Mouse (Mus musculus): ENCODE measurements around the gene Pparg.

Pparg gene

DNA sequence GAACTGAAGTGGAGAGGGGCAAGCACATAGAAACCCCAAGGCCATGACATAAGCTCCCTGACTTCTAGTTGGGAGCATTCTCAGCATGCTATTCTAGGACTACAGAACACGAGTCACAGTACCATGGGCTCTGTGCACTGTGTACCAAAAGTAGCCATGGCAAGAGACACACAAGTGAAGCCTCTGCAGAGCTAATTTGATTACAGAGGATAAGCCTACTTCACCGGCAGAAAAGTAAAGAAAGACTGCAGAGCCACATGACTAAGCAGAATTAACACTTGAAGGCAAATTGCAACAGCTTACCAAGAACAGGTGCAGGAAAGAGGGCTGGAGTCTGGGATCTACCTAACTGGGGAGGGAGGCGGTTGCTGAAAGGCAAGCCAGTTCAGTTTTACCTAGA lies 103.9 kb downstream of the Pparg start:
- no peak for DNase-seq

DNA sequence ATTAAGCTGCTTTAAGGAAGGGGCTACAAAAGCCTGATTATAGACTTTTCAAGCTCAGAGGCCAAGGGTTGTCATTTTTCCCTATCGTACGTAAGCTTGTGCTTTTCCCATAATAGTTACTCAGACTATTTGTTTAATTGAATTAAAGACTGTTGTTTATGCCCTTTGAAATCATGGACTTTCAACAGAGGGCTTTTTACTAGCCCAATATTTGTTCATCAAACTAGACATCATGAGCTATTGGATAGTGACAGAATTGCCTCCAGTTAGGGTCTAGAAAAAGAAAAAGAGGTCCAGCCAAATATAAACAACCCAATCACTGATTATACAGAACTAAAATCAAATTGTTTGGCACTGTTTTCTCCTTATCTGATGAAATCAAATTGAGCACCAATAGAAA lies 104.7 kb downstream of the Pparg start:
- DNase-seq: no peak

DNA sequence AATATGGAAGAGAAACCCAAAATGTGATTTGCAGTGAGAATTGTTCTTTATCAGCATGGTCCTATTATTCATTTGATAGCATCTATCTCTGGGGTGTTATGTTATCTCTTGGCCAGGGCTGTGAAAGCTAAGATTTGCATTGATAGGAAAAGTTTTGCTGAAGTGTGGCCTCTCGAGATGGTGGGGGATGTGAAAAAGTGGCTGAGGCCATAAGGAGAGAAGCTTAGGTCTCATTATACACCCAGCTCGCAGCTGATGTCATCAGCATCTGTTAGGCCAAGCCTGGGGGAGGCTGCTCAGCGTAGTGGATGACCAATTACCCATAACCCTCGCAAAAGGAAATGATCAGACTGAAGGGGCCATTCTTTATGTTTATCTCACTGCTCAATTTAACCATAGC lies 105.1 kb downstream of the Pparg start:
- no peak for DNase-seq

DNA sequence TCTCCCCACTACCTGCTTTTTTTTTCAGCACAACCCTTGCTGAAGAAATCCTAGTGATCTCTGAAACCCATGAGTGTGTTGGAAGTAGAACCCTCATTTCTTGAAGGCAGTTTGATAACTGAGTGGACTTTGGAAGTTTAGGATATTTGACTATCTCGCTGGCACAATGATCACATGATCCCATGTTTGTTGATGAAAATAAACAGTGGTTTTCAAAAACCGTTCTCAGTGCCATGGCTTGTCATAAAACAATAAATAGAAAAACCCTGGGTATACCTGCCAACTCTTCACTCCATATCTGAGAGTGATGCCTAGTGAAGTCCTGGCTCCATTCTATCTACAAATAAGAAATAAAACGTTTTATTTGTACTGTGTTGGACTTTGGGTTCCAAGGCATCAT lies 105.8 kb downstream of the Pparg start:
- no peak for DNase-seq

DNA sequence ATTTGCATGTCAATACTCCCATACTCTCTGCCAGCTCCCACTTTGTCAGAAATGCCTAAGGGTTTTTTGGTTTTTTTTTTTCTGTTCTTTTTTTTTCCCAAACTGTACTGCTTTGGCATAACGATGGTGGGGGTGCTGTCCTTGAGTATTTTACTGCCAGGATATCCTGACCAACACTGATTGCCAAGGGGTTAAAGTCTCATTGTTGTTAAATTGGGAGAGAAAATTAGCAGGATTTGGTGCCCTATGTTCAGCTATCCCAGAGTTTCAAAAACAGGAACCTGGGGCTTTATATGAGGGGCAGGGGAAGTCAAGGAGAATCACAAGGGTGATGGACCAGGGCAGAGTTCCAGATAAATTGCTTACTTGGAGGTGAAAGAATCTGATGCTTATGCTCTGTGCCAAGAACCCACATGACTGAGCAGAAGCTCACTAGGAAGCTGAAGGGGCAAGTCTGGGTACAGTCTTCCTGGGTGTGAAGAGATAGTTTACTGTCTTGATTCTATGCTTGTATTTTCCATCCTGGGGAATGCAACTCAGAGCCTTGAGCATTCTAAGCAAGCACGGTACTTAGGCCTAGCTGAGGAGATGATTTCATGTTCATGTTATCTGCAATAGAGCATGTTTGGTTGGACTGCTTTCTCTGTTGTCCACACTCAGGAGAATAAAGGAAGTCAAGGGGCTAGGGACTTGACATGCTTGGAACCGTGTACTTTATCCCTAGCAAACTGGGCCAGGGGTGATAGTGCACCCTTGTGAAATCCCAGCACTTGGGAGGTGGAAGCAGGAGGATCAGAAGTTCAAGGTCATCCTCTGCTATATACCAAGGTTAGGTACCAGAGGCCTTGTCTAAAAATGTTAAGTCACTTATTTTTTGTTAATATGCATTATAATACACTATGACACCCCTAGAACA lies 109.2 kb downstream of the Pparg start:
- no peak for DNase-seq

DNA sequence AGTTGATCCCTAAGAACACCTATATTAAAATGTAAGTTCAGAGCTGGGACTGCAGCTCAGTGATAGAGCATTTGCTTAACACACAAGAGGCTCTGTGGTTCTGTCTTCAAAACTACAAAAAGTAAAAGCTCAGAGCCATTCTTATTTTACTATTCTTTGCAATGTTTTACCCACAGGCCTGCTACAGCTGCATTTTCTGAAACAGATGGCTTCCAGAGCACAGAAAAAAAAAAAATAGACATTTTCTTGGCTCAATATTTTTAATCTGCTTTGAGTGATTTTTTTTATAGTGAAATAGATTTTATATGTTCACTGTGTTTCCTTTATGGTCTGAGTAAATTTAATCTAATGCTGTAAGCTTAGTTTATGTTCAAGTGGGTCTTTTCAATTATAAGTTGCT lies 111.2 kb downstream of the Pparg start:
- DNase-seq: no peak

DNA sequence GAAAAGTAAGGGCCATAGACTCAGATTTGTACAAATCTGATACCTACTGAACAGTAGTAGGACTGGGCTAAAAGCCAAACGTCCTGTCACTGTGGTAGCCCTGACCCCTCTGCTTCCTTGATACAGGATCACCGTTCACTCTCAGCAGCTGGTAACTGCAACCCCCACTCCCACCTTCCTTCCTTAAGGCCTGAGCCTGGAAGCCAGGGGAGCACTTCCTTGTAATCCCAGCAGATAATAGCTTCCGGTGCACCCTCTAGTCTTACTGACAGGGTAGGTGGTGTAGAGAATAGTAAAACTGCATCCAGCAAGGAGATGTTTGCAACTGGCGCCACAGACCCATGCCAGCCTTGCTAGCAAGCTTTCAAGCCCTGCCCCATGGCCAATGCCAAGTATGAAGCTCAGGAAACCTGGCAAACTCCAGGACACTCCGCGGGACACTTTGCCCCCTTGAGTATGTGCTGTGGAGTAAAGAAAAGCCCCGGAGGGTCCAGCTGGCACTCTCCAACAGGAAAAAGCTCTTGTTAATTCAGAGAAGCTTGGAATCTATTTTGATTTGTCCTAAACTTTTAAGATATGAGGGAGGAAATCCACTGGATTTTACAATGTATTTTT lies 116.4 kb downstream of the Pparg start:
- DNase-seq: no peak

DNA sequence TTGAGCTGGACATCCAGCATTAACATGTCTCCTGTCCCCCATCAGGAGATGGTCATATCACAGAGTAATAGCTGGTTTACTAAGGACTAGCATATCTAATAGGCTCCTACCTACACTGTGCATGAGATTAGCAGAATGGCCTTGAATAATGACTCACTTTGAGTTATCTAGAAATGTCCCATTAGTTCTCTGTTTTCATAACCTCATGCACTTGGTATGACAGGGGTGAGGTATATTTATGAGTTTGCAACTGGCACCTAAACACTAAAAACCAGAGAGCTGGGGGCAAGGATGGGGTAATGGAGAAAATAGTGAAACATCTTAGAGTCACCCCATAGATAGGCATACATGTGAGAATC lies 119.2 kb downstream of the Pparg start:
- no peak for DNase-seq

DNA sequence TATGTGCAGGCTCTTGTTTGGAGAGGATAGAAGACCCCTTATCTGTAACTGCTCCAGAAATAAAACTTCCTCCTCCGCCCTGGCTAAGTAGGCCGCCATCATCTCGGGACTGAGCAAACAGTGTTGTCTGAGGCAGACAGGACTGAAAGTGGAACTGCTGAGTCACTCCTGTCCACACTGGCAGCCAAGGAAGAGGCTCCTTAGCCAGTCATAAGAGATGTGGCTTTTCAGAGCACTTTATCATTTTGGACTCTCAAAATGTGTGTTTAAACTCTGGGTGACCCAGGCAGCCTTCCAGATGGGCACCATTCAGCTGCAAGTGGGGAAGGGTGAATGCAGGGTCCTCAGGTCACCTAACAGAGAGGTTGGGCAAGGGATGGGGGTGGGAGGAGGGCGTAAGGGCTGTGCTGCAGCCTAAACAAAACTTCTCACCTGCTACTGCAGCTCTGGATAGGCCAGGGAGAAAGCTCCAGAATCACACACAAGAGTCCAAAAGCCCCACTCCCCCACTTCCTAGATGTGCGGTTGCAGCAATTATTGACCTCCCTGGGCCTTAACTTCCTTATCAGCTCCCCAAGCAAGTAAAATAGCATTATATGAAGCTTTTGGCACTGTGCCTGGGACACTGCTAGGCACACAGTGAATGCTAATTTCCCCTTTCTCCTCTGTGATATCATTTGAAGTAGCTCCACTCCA lies 119.7 kb downstream of the Pparg start:
- DNase-seq: no peak

DNA sequence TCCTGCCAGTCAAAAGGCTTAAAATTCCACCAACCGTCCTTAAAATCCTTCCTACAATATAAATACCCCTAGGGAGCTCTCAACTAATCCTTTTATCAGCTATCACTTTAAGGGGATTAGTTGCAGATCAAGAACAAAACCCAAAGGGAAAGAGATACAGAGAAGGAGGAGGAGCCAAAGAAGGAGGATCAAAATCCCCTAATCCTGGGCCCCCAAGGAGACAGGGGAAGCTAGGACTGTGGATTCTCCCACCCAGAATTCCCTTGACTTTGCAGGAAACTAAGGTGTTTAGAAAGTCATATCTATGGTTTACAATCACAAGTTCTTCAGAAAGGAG lies 120.2 kb downstream of the Pparg start:
- DNase-seq: no peak

DNA sequence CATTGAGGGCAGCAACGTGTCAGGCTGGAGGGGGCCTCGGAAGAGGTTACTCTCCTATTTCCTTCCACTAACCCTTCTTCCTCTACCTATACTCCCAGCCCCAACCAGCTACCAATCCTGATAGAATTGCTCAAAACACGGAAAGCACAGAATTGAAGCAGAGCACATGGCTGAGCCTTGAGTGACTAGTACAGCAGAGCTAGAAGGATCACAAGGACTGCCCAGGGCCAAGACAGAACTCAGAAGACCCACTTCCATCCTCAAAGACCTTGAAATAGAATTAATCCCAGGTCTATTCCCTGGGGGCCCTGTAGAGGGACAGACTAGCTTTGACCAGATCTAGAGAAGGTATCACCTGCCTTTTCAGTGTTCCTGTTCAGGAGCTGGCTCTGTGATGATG lies 120.9 kb downstream of the Pparg start:
- no peak for DNase-seq

DNA sequence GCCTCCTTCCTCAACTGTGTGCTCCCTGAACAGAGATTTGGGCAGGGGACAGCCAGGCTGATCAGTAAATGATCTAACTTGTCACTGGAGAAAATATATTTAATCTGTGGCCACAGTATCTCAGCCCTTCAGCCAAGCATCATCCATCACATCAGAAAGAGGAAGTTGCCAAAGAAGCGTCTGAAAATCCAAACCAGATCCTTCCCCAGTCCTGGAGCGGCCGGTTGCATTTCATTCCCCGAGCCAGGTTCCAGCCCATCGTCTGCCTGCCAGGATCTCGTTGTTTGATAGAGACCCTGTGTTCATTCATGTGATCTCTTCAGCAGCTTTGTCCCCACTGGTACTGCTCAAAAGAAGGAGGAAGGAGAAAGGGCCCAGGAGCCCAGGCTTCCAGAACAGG lies 124.9 kb downstream of the Pparg start:
- DNase-seq: no peak

DNA sequence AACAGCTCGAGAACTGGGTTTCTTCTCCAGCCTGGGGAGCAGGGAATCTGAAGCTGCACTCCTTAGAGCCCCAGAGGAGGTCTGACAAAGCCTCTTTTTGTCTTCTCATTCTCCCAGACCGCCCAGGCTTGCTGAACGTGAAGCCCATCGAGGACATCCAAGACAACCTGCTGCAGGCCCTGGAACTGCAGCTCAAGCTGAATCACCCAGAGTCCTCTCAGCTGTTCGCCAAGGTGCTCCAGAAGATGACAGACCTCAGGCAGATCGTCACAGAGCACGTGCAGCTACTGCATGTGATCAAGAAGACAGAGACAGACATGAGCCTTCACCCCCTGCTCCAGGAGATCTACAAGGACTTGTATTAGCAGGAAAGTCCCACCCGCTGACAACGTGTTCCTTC lies 129.1 kb downstream of the Pparg start:
- DNase-seq: no peak

DNA sequence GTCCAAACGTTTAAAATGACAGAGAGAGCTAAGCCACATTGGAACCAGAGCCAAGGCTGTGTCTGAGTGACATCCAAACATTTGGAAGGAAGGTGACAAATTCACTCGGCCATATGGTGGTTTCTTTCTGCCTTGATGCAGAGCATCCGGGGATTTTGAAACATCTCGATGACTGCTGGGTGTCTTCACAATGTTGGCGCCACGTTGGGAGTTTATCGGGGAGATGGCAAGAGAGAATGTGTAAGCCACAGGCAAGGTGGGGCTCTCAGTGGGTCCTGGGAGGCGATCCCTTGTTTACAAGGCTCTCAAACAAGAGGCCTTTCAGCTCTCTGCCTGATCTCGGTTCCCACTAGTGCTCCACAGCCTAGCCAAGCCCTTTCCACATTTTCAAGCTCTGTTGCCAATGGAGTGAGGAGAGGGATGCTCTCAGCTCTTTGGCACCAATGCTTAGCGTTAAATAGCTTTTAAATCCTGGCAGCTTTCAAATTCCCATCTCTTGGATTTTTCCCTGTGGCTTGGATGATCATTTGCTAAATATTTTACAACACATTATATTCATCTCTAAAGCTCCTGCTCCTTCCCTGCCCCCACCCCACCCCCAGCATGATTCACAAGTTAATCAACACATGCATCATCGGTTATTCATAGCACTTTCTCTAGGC lies 132.3 kb downstream of the Pparg start:
- DNase-seq: no peak

DNA sequence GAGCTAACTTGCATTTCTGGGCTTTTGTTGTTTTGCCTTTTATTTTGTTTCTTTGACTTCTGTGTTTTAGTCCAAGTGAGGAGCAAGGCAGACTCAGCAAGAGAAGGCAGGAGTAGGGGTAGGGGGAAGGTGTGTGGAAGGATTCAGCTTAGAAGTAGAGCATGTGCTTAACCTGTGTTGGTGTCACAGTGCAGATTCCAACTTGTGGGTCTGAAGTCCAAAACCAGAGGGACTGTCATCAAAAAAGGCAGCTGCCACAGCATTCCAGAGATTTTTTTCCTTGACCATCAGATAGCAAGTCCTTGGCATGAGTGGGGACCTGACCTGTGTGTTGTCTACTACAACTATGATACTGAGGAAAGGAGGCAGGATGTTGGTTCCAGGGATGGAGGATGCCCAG lies 133.1 kb downstream of the Pparg start:
- DNase-seq: no peak

DNA sequence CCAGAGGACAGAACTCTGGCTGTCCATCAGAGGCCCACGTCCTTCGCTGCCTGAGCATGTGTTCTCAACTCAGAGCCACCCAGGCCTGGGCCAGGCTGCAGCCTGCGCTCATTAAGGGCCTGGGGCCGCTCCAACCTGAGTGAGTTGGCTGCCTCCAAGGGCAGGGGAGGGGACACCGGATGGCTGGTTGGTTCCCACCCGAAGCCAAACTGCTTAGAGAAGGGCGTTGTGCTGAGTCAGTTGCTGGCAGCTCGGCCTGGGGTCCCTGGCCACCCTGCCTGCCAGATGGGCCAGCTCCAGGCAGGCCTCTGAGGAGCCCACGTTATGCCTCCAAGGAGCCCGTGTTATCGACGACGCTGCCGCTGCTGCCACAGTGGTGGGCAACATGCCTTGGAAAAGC lies 138.8 kb downstream of the Pparg start:
- DNase-seq: no peak

DNA sequence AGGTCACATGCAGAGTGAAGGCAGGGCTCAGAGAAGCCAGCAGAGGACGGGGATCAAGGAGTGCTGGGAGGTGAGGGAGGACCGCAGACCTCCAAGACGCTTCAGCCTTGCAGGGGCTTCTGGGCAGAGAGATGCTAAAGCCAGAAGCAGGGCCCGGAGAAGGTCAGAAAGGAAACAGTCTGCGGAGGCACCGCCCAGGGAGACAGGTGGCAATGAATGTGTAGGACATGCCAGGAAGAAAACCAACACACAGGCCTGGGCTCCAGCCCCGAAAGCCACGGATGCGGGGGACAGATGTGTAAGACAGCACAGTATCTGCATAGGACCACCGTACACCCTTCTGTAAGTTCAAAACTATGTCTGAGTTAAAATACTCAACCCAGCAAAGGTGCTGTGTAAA lies 139.5 kb downstream of the Pparg start:
- DNase-seq: no peak

DNA sequence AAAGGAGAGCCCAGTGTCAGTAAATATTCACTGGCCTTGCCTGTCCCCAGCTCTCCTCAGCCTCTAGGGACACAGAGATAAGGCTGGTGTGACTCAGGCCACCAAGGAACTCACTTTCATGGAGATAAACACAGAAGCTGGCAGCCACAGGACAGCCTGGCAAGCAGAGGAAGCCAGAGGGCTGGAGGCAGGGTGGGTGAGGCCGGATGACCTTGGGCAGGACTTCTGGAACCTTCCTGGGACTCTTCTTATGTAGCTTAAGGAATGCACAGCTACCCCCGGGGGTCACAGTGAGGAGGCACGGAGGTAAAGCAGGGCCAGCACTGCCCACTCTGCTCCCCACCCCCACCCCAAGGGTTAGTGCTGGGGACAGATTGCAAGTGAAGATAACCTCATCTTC lies 140.4 kb downstream of the Pparg start:
- no peak for DNase-seq

DNA sequence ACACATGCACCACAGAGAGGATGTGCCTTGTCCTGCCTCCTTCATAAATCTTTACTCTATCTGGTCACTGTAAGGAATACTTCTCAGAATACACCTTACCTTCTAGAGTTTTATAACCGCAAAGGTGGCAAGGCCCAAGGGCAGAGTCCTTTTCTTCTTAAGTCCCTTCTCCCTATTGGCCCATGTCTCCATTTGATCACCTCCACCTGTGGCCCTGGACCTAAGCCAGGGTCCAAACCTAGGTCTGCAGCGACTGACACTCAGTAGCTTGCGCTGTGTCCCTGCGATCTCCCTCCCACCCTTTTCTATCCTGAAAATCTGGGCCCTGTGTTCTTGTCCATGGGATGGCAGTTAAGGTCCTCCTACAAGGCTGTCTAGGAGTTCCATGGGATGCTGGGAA lies 142.3 kb downstream of the Pparg start:
- DNase-seq: no peak

DNA sequence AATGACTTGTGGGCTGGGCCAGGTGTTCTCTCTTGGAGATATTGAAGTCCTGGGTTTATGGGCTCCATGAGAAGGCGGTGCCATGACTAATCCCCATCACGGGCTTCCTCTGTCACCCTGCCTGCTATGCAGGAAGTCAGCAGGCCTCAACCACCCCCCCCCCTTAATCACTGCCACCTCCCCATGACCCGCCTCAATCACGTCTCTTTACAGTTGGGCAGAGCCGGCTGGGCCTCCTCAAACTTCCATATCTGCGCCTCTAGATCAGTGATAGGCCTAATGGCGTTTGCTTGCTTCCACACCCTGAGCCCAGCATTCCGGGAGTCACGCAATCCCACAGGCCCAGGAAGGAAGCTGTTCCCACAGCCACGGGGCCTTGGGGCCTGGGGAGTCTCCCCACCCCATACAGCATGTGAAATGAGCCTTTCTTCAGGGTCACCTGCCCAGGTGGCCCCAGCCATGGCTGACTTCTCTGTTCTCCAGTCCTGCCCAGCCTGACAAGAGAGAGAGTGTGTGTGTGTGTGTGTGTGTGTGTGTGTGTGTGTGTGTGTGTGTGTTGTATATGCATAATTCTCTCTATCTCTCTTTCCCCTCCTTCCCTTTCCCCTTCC lies 142.9 kb downstream of the Pparg start:
- DNase-seq: no peak

DNA sequence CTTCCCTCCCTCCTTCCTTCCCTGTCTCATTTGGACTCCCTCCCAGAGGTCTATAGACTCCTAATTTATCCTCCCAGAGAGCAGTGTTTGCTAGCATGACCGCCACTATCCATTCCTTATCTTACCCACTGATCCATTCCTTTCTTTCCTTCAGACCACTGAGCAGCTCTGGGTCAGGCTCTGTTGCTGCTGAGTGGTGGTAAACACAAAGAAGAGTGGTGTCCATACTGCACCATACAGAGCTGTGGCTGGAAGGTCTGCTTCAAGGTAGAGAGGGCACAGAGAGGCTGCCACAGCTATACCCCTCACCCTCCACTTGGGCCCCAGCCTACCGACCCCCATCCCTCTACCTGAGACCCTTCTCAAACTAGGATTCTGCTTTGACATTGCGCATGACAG lies 143.4 kb downstream of the Pparg start:
- no peak for DNase-seq

DNA sequence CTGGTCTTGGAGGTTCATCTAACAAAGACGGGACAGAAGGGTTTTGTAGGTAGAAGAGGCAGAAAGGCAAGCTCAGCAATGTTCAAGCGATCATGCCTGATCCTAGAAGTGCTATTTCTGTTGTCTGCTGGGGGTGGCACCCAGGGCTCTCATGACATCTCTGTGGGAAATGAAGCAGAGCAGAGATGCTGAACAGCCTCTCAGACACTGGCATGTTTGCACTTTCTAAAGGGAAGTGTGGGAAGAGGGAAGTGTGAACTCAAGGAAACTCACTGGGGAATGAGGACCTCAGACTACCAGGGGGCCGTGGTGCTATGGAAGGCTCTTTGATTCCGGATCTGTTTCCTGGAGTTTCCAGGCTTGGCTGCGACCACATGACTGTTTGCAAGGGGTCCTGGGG lies 144.2 kb downstream of the Pparg start:
- DNase-seq: no peak

DNA sequence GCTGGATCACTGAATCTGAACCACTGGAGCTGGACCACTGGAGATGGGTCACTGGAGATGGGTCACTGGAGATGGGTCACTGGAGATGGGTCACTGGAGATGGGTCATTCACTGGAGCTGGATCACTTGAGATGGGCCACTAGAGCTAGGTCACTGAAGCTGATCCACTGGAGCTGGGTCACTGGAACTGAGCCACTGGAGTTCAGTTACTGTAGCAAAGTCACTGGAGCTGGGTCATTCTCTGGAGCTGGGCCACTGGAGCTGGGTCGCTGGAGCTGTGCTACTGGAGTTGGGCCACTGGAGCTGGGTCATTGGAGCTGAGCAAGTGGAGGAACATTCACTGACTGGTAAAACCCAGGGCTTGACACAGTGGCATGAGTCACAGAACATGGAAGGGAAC lies 145.7 kb downstream of the Pparg start:
- no peak for DNase-seq
